ENCODE assay signal across 8 mouse cellular contexts in the genomic region with DNA sequence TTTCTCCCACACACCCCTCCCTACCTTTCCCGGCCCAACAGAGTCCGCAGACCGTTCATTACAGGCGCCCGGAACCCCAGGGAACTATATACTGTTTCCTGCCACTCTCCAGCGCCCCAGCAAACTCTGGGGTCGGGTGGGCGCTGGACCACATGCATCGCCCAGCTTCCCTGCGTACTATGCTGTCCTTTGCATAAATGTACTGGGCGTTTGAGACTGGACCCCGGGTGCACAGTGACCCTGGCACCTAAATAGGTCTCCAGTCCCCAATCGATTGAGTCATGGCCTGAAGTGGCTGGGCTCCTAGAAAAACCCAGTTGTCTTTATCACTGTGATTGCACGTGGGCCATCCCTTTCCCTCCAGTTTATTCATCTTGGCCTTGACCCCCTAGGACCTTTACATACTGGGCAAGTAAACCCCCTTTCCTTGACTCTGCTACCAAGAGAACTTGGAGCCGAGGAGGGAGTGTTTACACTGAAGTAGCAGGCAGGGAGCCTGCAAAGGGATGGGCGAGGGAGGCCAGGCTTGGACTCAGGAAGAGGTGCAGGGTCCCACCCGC. TPM values are rescaled to one million over a fixed set of nuclear protein-coding genes. Genes with fewer than 3 reads are reported as not detected.
DNase-seq lines count a peak whose midpoint lies in the region; ATAC-seq and TF ChIP-seq lines count a peak whose summit lies in the region.

No protein-coding gene starts in this region.

- no peak overlapping the region for H3K27ac ChIP-seq in heart, embryonic 11.5 days (ENCODE audit: low read depth, low read length)
- H3K27ac ChIP-seq in ES-E14 (ENCODE audit: insufficient read depth, low read depth, low read length, poor library complexity, severe bottlenecking), result no peak overlapping the region
- H3K27ac ChIP-seq in hindbrain, embryonic 13.5 days, result no peak overlapping the region
- H3K27ac ChIP-seq in midbrain, embryonic 12.5 days (replicated peaks), result no peak overlapping the region

- intact Hi-C loops in heart, postnatal 36 days (cut with DNase I), result no loop called here

- DNase-seq in heart, postnatal 36 days, result no peak
- DNase-seq in ES-E14 (ENCODE audit: low read depth, low spot score), result no peak
- DNase-seq in adrenal gland, postnatal 4 days (ENCODE audit: low spot score in 2 of 2), result no peak
- no peak for DNase-seq in thymus, postnatal 0 days (ENCODE audit: low spot score)
- no peak for DNase-seq in right cerebral cortex, postnatal 4 days

- in situ Hi-C loops in ES-E14 (cut with MboI; ENCODE audit: low sequenced_read_pairs in 2 of 2, unreplicated experiment in 2 of 2), result loop anchor here in 1 of 2 experiments (5.0 kb wide), 1 partner anchor 255 kb away; no protein-coding TSS in a partner anchor

- H3K4me1 ChIP-seq in heart, embryonic 11.5 days (ENCODE audit: control insufficient read depth, insufficient read depth, low read length), result peaks cover 4% of the 10 kb centered on the region; the same call in 1 of the 2 replicates
- no peaks in the 10 kb centered on the region for H3K4me1 ChIP-seq in ES-E14 (ENCODE audit: control insufficient read depth in 2 of 2, insufficient read depth in 2 of 2, low read length in 2 of 2, poor library complexity in 1 of 2)
- H3K4me1 ChIP-seq in hindbrain, embryonic 13.5 days (replicated peaks), result peaks cover 30% of the 10 kb centered on the region
- peaks cover 34% of the 10 kb centered on the region for H3K4me1 ChIP-seq in midbrain, embryonic 12.5 days

- no peaks in the 10 kb centered on the region for H3K9me3 ChIP-seq in heart, embryonic 11.5 days (replicated peaks; ENCODE audit: control insufficient read depth, low read length)
- H3K9me3 ChIP-seq in ES-E14 (ENCODE audit: control insufficient read depth, insufficient read depth, low read depth, low read length), result no peaks in the 10 kb centered on the region
- no peaks in the 10 kb centered on the region for H3K9me3 ChIP-seq in hindbrain, embryonic 13.5 days
- no peaks in the 10 kb centered on the region for H3K9me3 ChIP-seq in midbrain, embryonic 12.5 days

- ATAC-seq in heart, embryonic 11.5 days (replicated peaks; ENCODE audit: insufficient number of reproducible peaks, low FRiP score, low TSS enrichment), result no peak
- ATAC-seq in hindbrain, embryonic 13.5 days (ENCODE audit: low FRiP score), result no peak
- ATAC-seq in midbrain, embryonic 12.5 days (ENCODE audit: low FRiP score, low read depth), result 0 out of 2 replicates have a peak, but pooled peaks have one; percentile 3

- H3K4me3 ChIP-seq in heart, embryonic 11.5 days (ENCODE audit: low read depth, low read length), result peak overlapping the region; percentile 43
- H3K4me3 ChIP-seq in ES-E14 (ENCODE audit: insufficient read depth in 1 of 2, low read depth in 1 of 2, low read length in 2 of 2, poor library complexity in 1 of 2, severe bottlenecking in 1 of 2), result peak overlapping the region; percentile 42 to 63; a peak in 3 of 4 replicates
- peak overlapping the region; percentile 42 for H3K4me3 ChIP-seq in hindbrain, embryonic 13.5 days
- peak overlapping the region; percentile 39 for H3K4me3 ChIP-seq in midbrain, embryonic 12.5 days

- H3K36me3 ChIP-seq in heart, embryonic 11.5 days (ENCODE audit: control insufficient read depth, insufficient read depth, low read length), result no peaks in the 10 kb centered on the region
- no peaks in the 10 kb centered on the region for H3K36me3 ChIP-seq in ES-E14 (ENCODE audit: control insufficient read depth, insufficient read depth, low read length, poor library complexity, severe bottlenecking)
- no peaks in the 10 kb centered on the region for H3K36me3 ChIP-seq in hindbrain, embryonic 13.5 days
- H3K36me3 ChIP-seq in midbrain, embryonic 12.5 days, result no peaks in the 10 kb centered on the region

- H3K9ac ChIP-seq in heart, embryonic 11.5 days (ENCODE audit: low read depth, low read length), result no peak overlapping the region
- H3K9ac ChIP-seq in ES-E14 (ENCODE audit: insufficient read depth, low read depth, low read length, poor library complexity, severe bottlenecking), result peak overlapping the region; percentile 45; the same call in 1 of the 2 replicates
- H3K9ac ChIP-seq in hindbrain, embryonic 13.5 days, result no peak overlapping the region; the same call in 1 of the 2 replicates
- 0 out of 2 replicates have a peak overlapping the region, but pooled peaks have one; percentile 20 for H3K9ac ChIP-seq in midbrain, embryonic 12.5 days (replicated peaks)

- peak overlapping the region; percentile 76 for H3K4me2 ChIP-seq in heart, embryonic 11.5 days
- H3K4me2 ChIP-seq in hindbrain, embryonic 13.5 days, result peak overlapping the region; percentile 65
- H3K4me2 ChIP-seq in midbrain, embryonic 12.5 days (replicated peaks), result peak overlapping the region; percentile 61

- WGBS in heart, embryonic 11.5 days (ENCODE audit: insufficient replicate concordance), result 3% methylated on average over 17 of the region's 17 CpGs
- WGBS in hindbrain, embryonic 13.5 days, result 2% methylated on average over 17 of the region's 17 CpGs
- 2% methylated on average over 17 of the region's 17 CpGs for WGBS in midbrain, embryonic 12.5 days

- peaks cover 80% of the 10 kb centered on the region for H3K27me3 ChIP-seq in heart, embryonic 11.5 days (ENCODE audit: control insufficient read depth, insufficient read depth, low read length)
- peaks cover 94% of the 10 kb centered on the region for H3K27me3 ChIP-seq in hindbrain, embryonic 13.5 days
- peaks cover 90% of the 10 kb centered on the region for H3K27me3 ChIP-seq in midbrain, embryonic 12.5 days

TF ChIP-seq in ES-E14, 5 proteins besides CTCF, POLR2A, EP300 and RAD21:
- TF ChIP-seq MAFK (IDR thresholded peaks at IDR 0.05; ENCODE audit: insufficient read depth, low read depth, low read length), result no peak
- no peak for TF ChIP-seq ZNF384 (IDR thresholded peaks at IDR 0.05; ENCODE audit: low read depth, low read length)
- TF ChIP-seq CHD2 (IDR thresholded peaks at IDR 0.05; ENCODE audit: low read depth, low read length), result no peak
- no peak for TF ChIP-seq HCFC1 (IDR thresholded peaks at IDR 0.05; ENCODE audit: borderline replicate concordance, insufficient read depth, low read length)
- TF ChIP-seq ZC3H11A (IDR thresholded peaks at IDR 0.05; ENCODE audit: borderline replicate concordance, low read depth, low read length), result no peak
TF ChIP-seq in ES-E14: peak in this region for 0.

RNA-seq across cellular contexts. Expression of a gene that starts 1.5 kb away (rescaled TPM):
- polyA plus RNA-seq in heart, embryonic 11.5 days (2014; fragmentation: Nextera tagmentation; extraction: Ambion mirVana), result not detected in 2 replicates
- not detected for total RNA-seq in heart, postnatal 36 days (2021)
- total RNA-seq in ES-E14 (2012; rRNA removed), result 0.49 TPM in 1 of 2 replicates, not detected in the other
- polyA plus RNA-seq in hindbrain, embryonic 13.5 days (2015; fragmentation: Nextera tagmentation; extraction: Ambion mirVana), result 2.5 and 4.2 TPM in 2 replicates
- polyA plus RNA-seq in midbrain, embryonic 12.5 days (2016; fragmentation: Nextera tagmentation; extraction: Ambion mirVana), result 2.8 and 3.4 TPM in 2 replicates
- under 1 TPM in 1 of 2 experiments, not detected in 1; 0.14 TPM for total RNA-seq in adrenal gland, postnatal 4 days (2021)
- 0.10 TPM in 1 of 2 replicates, not detected in the other for polyA plus RNA-seq in thymus, postnatal 0 days (2015; fragmentation: Nextera tagmentation; extraction: Ambion mirVana)

Comparison
In these comparisons a context has a peak if more than half of its experiments do, and no peak if none do; other contexts are left out.
1. H3K9ac ChIP-seq: peak in ES-E14 (single experiment) and midbrain, embryonic 12.5 days (single experiment); none in heart, embryonic 11.5 days (single experiment) and hindbrain, embryonic 13.5 days (single experiment).
2. Peak in every context shown above with its lines, with median percentiles within 50 percentile points of each other: H3K4me2 ChIP-seq and H3K4me3 ChIP-seq.